Mouse (Mus musculus): ENCODE results near the gene Vmn1r228.

GRCm38 (mm10) chr17:20811255-20811654 is 25.3 kb upstream of the Vmn1r228 start, which contains the start of gene Vmn1r229:
- no peak for TF ChIP-seq POLR2A (IDR thresholded peaks at IDR 0.05; ENCODE audit: insufficient read depth, low read length)
- no peak for TF ChIP-seq CTCF (IDR thresholded peaks at IDR 0.05; ENCODE audit: low read depth, low read length)
- TF ChIP-seq EP300 (IDR thresholded peaks at IDR 0.05; ENCODE audit: insufficient read depth, low read depth, low read length), result no peak

All from ES-Bruce4 (cell line).